Mouse (Mus musculus) A20 (cell line): ENCODE measurements around the gene Wsb1.

Experiments
- DNase-seq: peaks from one replicate; pipeline ENCODE4 v3.0.0-alpha.2; 2011; ENCODE audit warnings: low read depth, low spot score

Gene Wsb1

GRCm38 (mm10) chr11:79215539-79215938 lies 38.9 kb downstream of the Wsb1 start:
- no peak for DNase-seq

GRCm38 (mm10) chr11:79214015-79214418 lies 40.5 kb downstream of the Wsb1 start:
- DNase-seq: peak; percentile 74

DNA sequence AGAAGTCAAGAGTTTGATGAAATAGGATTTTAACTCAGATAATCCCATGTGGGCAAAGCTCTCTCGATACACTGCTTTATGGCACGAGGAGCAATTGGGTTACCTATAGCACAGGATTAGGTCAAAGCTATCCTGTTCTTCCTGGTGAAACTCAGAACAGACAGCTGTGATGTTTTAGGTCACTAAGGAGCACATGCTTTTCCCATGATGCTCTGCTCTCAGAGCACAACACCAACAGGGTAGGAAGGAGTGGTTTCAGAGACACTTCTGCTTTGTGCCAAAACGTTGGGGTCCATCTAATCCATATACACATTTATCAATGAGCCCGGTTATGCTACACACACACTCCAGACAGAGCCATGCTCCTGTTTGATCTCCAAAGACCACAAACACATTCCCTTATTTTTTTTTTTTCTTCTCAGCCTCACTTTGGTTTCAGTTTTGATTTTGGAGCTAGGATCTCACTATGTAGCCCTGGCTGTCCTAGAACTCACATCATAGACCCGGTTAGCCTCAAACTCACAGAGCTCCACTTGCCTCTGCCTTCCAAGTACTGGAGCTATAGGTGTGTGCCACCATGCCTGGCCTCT lies 44.5 kb downstream of the Wsb1 start:
- peak; percentile 34 for DNase-seq

DNA sequence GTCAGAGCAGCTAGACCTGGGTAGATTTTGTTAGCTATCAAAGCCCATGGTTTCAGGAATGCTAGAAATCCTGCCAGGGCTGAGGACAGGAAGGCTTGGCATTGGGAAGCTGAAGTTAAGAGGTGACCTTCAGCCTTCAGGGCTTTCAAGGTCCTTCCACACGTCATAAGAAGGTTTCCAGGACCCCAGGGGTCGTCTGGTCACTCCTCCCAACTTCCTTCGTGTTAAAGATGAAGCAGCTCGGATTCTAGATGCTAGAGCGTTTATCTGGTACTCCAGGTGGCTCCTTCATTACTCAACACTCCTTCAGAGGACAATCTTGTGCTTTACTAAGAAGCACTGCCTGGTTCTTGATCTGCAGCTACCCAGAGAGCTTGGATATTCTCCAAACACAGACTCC lies 45.4 kb downstream of the Wsb1 start:
- no peak for DNase-seq

DNA sequence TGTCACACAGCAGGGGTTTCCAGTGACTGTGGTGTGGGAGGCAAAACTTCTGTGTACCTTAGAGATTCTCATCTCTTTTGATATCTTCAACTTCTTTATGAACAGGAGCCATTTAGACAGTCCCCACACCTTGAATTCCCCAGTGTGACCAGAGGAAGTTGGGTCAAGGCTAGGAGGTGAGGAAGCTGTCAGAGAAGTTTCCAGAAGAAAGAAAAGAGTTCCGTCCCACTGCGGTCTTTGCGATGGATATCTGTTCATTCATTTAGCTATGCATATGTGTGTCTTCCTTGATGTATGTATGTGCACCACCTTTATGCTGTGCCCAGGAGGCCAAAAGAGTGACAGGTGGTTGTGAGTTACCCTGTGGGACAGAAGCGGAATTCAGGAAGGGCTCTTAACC lies 46.0 kb downstream of the Wsb1 start:
- DNase-seq: no peak

- peak; percentile 45 for DNase-seq
These were observed 46.8 kb downstream of the Wsb1 start for GRCm38 (mm10) chr11:79207691-79208090.

DNA sequence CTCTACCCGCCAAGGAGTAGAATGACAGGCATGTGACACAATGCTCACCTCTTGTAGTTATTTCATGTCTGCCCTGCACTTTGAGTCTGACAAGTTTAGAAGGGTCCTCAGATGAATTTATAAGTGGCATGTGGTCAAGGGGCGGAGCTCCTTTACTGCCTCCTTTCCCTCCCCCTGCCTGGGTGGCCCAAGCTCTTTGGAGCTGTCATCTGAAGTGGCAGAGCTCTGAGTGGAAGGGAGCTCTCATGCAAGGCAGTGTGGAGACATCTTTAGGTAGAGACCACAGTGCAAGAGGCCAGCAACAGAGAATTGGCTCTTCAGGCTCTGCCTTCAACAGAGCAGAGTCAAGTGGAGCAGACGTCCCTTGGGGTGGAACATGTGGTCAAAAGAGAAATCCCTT lies 50.0 kb downstream of the Wsb1 start:
- no peak for DNase-seq

GRCm38 (mm10) chr11:79200502-79200901 lies 54.0 kb downstream of the Wsb1 start:
- DNase-seq: no peak

- no peak for DNase-seq
These were observed 55.9 kb downstream of the Wsb1 start for GRCm38 (mm10) chr11:79198562-79198961.

DNA sequence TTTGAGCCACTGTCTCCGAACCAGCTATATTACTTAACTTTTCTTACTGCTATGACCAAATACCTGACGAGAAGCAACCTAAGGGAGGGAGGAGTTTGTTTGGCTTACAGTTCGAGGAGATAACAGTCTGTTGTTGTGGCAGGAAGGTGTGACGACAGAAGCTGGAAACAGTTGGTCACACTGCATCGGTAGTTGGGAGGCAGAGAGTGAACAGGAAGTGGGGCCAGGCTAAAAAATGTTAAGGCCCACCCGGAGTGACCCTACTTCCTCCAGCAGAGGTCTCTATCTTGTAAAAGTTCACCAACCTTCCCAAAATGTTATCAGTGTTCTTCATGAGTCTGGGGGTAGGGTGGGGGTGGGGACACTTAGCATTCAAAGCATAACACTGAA lies 56.6 kb downstream of the Wsb1 start:
- DNase-seq: no peak

GRCm38 (mm10) chr11:79196876-79197845 lies 57.3 kb downstream of the Wsb1 start:
- DNase-seq: peak; percentile 18

GRCm38 (mm10) chr11:79196196-79196869 lies 58.1 kb downstream of the Wsb1 start:
- DNase-seq: no peak

GRCm38 (mm10) chr11:79192176-79192575 lies 62.3 kb downstream of the Wsb1 start:
- DNase-seq: peak; percentile 65

- no peak for DNase-seq
These were observed 63.3 kb downstream of the Wsb1 start for GRCm38 (mm10) chr11:79191214-79191613.

- no peak for DNase-seq
These were observed 64.2 kb downstream of the Wsb1 start for GRCm38 (mm10) chr11:79190257-79190656.
